Mouse (Mus musculus): ENCODE measurements around the gene Nxph1.

Nxph1 gene

DNA sequence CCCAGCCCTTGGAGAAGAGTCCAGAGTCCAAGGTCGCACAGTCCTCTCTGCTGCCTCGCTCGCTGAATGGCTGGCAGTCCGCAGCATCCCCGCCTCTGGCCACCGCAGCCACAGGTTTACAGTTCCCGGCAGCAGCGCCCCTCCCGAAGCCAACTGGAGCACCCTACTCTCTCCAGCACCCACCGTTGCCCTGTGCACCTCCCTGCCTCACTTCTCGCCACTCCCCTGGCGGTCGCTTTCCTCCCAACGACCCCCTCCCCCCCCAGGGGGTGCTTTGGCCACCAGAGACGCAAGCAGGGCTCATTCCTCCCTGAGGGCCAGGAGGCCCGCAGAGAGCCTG, at the start of gene Nxph1:
Nxph1 (plus strand) TSS at position 301 of the 340 bp plus-strand sequence.
- DNase-seq (ENCODE audit: low spot score): no peak

DNA sequence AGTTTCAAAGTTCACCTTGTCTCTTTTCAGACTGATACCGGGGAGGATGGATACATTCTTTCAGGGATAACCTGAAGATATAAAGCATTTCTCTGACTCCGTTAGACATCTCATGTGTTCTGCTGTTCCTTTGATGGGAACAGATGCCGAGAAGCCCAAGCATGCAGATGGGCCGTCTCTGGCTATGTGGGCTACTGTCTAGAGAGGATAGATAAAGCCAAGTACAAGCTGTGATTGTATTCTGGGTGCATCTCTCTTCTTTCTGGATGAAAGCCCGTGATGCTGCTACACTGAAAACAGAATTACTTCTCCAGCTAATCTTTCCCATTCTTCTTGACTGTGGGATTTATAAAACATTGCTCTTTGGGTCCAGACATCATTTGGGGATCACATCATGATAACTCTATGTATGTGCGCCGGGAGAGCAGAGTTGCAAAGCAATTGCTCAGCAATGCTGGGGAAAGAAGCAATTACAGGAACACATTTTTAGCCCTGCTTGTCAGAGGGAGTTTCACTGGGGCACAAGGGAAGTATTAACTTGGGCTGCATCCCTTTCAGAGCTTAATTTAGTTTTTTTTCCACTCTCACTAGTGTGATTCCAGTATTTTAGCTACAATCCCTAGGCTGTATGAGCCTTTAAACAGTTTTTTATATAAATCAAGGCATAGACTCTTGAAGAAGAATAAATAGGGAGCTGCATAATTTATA, 48.1 kb upstream of the Nxph1 start:
- no peak for DNase-seq (ENCODE audit: low spot score)

DNA sequence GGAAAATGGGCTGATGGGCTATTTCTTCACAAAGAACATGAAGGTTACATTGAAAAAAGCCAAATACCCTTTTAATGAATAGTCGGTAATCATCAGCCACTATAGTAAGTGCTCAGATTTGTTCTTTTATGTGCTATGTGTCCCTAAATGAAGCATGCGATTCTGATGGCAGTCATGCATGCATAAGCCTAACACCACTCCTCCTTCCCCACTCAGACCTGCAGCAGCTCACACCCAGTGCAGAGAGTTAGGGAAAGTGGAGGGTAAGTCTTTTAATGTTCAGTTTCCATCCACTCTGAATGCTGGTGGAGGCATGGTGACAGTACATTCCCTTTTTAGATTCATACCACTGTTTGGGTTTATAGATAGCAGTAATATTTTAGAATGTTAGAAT, 47.5 kb upstream of the Nxph1 start:
- no peak for DNase-seq (ENCODE audit: low spot score)

DNA sequence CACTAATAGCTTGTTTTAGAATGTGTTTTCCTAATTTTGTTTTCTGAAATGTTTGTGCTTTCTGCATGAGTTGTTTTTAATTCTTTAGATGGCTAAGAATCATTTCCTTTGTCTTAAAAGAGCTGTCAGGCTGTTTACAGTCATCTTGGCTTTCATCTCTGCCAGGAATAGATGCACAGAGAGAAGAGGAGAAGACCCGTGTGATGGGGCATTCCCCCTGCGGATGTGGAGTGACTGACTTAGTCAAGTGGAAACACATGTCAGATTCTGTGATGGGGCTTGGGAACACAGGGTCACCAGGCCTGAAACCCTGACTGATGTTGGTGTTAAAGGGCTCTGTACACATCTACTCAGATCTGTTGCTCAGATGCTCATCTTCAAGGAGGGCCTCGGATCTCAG, 40.3 kb upstream of the Nxph1 start:
- DNase-seq (ENCODE audit: low spot score): no peak

DNA sequence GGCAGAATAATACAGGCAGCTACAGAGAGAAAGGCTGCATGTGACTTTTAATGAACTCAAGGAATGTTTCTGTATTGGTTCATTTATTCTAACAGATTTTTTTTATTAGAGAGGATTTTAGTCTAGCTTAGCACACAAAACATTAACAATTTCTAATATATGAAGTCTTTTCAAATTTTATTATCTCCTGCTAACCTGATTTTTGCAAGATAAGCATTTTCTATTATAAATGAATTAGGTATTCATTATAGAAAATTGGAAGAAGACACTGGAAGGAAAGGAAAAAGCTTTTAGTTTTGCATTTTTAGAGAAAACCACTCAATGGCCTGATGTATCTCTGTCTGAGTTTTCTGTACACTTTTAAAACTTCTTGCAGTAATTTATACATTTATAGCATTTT, 34.8 kb upstream of the Nxph1 start:
- no peak for DNase-seq (ENCODE audit: low spot score)

DNA sequence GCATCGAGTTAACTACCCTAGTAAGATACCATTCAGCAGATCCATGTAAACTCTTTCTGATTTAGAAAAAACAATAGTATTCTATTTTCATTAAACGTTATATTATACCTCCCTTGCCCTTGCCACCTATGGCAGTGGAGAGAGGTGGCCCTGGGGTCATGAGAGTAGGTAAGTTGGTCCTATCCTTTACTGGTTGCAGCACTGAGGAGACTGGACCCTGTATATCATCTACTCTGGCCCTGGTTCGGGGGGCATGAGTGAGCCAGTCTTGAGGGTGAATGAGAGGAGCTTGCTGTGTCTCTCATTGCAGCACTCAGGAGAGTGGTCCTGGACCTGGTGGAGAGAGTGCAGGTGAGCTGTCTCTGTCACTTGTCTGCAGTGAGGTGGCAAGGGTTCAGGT, 33.5 kb upstream of the Nxph1 start:
- DNase-seq (ENCODE audit: low spot score): no peak

DNA sequence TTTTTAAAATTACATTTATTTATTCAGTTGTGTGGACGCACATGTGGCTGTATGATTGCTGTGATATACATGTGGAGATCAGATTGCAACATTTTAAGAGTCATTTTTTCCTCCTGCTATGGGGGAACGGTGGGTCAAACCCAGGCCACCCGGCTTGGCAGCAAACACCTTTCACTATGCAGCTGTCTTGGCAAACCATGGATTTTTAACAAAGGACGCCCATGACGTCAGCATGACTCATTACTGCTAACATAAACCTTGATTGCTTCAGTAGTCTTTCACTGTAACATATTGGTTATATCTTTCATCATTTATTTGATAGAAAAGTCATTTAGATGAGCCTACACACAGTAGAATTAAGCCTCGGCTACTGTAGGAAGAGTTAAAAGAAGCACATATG, 23.8 kb upstream of the Nxph1 start:
- peak; percentile 7 for DNase-seq (ENCODE audit: low spot score)

DNA sequence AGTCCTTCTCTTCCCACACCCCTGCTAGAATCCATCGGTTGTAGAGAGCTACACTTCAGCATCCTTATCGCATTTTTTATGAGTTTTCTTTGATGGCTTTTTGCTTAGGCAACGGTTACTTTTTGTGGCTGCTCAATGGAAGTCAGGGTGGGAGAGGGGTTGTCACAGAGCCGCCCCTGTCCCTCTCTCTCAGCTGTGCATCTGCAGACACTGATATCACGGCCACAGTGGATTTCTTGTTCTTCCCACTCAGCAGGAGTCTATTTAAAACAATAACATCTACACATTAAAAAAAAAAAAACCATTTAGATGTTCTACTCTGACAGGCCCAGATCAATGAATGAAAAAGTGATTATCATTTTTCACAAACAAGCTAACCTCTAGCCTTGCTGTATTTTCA, 13.0 kb upstream of the Nxph1 start:
- no peak for DNase-seq (ENCODE audit: low spot score)

DNA sequence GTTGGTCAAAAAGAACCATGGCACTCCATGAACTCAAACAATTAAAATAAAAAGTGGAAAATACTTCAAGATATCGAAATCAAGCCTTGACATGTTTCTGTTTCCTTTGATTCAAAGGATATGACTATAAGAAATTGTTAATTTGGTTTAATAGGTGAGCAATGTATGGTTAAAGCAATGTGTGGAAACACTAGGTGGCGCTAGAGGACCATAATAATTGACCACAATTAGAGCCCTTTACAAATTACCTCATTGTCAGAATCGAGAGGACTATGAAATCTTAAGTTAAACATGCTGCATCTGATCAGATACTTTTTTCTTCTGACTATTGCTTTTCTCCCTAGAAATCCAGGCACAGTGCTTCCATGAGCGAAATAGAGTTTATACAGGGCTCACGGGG, 12.5 kb upstream of the Nxph1 start:
- DNase-seq (ENCODE audit: low spot score): peak; percentile 87

DNA sequence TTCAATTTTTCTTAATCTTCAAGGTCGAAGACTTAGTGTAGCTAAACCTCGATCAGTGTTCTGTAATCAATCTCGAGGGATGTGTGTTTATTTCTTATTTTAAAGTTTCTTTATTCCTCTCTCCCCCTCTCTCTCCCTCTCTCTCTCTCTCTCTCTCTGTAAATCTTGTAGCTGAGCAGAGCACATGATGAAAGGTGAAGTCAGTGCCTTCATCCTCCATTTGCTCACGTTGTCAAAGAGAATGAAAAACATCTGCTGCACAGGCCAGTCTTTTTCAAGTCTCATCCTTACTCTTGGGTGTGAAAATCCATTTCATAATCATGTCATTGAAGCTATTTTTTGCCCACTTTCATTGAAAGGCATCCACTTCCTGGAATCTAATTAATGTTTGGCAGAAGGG, 12.1 kb upstream of the Nxph1 start:
- DNase-seq (ENCODE audit: low spot score): no peak

DNA sequence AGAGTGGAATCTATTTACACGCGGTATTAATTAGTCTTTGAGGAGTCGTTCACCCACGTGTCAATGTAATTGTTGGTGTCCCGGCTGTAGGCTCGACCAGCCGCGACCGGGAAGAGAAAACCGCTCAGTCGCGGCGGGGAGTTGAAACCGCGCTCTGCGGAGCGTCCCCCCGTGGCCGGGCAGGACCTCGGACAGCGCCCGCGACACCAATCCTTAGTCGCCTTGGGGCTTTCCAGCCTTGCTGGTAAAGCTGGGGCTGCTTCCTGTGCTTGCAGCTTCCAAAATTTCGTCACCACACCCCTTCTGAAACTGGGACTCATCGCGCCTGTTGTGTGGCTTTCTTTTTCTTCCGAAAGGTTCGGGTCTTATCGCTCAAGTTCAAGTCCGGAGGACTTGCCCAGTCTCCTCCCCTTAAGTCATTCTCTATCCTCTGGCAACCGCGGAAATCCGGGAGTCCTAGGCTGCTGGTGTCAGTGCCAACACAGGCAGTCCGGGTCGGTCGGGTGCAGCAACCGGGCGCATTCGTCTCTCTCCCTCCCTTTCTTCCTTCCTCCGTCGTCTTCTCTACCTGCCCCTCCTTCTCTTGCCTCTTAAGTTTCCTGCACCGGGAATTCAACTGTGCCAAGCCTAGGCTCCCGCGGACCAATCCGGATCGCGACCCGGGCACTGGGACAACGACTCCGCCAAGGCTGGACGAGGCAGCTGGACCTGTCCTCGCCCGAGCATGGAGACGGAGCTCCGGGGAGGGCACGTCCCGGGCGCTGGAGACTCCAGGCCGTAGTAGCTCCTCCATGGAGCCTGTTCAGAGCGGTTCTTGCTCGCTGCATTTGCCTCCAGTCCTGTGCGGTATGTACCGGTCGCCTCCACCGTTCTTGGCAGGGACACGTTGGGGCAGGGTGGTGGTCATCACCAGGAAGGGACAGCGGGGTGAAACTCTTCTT, 510 bp downstream of the Nxph1 start:
- DNase-seq (ENCODE audit: low spot score): no peak

DNA sequence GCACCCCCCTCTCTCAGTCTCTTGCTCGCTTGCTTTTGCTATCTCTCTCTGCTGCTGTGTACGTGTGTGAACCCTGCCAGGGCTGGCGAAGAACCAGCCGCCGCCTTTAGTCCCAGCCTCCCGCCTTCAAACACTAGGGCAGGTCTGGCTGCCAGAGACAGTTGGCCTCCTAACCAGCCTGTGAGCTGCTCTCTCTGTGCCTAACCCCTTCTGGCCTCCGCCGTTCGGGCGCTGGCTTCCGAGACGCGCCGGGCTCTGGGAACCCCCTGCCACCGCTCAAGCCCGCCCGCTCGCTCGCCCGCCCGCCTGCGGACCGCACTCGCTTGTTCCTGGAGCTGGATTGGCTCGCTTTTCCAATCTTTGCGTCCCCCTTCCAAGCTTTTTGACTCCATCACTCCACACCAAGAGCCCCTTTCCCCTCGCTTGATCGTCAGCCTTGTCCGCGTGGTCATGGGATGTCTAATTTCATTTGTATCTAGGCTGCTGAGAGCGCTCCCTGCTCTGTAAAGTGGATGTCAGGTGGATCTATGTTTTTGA, 1.5 kb downstream of the Nxph1 start:
- DNase-seq (ENCODE audit: low spot score): no peak

DNA sequence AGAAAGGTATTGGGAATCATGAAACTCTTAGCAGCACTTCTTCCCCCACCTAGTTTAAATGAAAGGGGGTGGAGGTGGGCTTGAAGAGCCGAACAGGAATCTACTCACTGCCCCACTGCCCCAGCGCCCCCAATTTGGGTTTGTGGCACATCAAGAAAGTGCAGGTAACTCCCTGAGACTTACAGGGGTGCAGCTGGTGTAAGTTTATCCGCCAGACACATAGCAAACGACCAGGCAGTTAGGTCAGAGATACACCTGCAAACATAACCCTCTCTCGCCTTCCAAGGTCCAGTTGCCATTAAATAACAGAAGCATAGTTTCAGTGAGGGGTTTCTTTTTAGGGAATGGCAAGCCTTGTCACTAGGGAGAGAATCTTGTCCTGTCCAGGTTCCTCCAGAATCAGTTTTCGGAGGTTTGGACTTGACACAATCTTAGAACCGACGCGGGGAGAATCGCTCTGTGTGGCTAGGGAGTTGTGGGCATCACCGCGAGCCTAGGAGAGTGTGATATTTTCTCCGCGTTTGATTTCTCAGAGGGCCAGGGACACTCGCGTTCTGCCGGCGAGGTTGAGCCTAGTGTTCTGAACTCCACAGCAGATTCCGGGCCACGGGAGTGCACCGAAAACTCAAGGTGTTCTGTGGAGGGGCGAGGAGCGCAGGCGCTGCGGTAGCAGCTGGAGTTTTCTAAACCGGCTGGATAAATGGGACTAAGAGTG, 2.5 kb downstream of the Nxph1 start:
- DNase-seq (ENCODE audit: low spot score): no peak

DNA sequence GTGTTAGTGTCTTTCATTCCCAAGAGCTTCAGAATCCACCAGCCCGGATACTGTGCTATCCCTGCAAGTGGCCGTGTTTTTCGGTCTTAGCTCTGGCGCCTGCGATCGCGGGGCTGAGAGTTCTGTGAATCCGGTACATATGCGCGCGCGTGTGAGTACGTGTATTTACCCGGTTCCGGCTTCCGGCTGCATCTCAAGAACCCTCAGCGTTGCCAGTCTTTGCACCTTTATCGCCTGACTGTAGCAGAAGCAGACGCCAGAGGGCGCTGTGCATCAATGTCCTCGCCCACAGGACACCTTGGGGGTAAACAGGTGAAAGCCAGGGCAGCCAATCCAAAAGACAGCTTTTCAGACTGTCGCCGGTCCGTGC, 3.1 kb downstream of the Nxph1 start:
- DNase-seq (ENCODE audit: low spot score): no peak

DNA sequence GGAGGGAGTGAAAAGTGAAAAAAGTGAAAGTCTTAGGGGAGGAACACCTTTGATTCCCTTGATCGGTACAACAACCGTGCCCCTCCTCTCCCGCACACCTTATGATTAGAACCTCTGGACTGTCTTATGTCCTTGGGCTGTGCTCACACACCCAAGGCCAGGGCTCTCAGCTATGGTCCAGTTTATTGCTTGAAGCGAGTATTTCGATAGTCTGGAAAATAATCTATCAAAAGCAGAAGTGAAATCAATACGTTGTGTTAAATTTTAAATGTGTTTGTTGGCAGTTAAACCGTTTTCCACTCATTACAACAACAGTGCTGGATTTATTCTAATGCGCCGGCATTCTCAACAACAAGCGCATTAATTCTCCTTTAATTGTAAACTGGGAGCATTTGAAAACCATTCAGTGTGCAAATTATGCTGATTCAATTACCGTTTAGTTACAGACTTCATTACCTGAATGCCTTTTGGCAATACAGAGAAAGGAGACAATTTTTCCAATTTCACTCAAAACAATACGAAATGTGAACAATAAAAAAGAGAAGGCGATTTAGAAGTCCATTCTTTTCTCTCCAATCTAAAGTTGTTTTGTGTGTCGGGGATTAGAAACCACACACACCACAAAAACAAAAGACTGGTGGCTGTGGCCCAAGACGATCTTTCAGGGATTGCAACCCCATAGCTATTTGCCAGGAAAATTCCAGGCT, 3.8 kb downstream of the Nxph1 start:
- DNase-seq (ENCODE audit: low spot score): no peak

DNA sequence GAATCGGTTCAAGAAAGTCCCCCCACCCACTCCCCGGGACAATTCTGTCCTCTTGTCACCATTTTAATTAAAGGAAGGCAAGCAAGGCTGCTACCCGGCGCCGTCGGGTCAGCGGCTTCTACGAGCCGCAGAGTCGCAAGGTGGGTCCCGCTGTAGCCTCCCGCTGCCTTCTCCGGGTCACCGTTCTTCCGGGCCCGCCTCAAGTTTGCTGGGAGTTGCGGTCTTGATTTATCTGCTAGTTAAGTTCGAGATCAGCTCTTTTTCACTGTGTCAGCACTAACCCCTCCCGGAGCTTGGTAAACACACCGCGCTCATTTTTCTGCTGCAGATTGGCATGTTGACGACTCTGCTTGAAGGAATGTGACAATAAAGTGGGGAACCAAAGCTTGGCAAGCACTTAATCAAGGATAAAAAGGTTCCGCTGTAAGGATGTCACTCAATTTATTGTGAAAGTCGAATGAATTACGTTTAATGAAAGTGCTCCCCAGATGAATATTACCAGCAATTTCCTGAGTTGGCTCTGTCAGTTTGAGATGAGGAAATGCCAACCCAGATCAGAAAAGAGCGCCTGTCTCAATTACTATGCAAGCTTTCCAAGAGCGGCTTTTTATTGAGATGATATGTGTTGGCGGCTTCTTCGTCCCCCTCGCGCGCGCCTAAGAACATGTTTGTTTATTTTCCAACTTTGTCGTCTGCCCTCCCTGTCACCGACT, 7.7 kb downstream of the Nxph1 start:
- no peak for DNase-seq (ENCODE audit: low spot score)

DNA sequence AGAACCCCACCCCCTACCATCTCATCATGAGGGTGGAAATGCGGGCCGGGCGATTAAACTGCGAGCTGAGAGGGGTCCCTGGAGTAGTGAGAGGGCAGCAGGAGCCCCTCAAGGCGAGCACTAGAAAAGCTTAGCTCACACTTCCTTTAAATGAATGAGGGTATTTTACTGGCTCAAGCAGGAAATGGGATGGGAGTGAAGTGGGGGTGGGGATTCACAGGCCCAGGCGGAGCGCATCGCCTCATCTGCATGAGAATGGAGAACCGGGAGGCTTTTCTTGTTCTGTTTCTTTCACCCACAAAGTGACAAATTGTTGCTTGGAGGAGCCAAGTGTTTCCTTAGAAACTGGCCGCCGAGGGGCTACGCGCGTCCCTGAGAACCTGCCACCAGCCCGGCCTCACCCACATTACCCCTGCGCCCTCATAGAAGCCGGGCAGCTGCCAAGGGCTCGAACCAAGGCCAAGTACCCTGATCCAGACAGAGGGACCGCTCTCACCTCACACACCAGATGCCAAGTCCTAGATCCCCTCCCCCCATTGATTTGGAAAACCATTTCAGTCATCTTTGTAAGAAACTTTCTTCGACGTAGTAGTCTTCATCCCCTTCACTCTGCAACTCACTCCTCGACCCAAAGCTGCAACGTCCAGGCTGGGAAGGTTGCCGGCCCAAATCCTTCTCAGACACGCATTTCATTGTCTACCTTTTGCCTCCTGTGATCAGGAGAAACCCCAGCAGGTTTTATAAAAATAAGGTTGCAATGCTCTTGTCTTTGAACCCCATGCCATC, 8.7 kb downstream of the Nxph1 start:
- DNase-seq (ENCODE audit: low spot score): no peak

DNA sequence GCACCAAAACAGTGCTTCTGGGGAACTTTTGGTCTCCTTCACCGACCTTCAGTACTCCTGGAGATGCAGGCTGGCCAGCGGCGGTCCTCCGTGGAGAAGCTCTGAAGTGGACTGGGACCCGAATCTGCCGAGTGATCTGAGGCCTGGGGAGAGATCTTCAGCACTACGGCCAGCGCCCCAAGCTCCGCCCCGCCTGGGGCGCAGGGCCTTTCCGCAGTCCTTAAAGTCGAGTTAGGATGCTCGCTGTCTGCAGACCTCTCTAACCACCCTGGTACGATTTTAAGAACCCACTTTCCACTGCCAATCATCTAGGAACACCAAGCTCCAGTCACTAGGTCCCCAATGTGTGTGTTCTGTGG, 9.3 kb downstream of the Nxph1 start:
- no peak for DNase-seq (ENCODE audit: low spot score)

DNA sequence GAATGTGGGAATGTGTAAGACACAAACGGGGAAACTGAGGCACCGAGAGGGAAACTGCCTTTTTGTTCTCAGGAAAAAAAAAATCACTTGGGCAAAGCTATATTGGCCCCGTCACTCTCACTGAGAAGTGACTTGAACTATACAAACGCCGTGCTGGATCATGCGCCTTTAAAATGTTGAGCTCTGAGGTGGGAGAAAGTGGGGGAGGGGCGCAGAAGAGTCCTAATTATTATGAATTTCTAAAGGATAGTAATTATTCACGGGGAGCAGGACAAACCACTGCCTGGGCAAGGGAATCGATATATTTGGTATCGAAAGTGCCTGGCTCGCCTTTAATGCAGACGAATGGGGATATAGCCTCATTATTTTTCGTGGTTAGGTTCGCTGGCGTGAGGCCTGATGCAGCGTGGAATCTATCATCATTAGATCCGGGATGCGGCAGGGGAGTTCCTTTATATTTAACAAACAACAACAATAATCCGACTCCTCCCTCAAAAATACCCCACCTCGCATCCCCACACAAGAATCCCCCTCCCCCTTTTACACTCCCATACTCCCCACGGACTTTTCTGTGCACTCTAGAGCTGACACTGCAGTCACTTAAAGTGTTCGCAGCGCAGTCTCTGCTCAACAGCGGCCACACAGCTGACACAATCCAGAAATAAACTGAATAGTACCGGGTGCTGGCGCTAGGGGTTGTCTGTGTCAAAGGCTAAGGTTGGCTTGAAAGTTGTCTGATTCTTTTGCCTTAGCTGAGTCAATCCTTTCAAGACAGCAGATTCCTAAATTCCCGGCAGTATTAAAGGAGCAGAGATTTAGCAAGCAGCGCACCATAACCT, 10.1 kb downstream of the Nxph1 start:
- peak; percentile 14 for DNase-seq (ENCODE audit: low spot score)

DNA sequence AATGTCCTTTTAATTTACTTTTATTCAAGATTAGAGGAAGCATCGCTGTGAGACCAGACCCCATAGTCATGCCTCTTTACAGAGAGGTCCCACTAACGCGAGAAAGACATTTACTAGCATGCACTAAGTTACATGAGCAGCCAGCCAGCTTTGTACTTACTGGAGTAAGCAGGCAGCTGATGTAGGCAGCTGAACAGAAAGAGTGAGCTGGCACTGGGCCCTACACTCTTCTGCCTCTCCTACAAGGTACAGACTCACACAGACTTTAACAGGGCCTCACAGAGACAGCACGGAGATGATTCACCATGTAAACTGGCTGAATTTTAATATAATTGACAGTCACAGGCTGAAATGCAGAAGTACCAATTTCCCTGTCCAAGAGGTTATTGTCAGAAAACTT, 11.6 kb downstream of the Nxph1 start:
- no peak for DNase-seq (ENCODE audit: low spot score)
